Mouse (Mus musculus): ENCODE data around the gene Gkap1. TPM values are rescaled to one million over a fixed set of nuclear protein-coding genes. Genes with fewer than 3 reads are reported as not detected.
A peak's percentile ranks its signal among the peaks of the same experiment; 100 is the strongest.

The Gkap1 gene
- total RNA-seq, 2 experiments from 2014 or later = 27.5 to 31.9 TPM

GRCm38 (mm10) chr13:58289308-58289707 lies 13.8 kb upstream of the Gkap1 start:
- peak; percentile 49 for TF ChIP-seq CTCF (IDR thresholded peaks at IDR 0.05)
- DNase-seq = no peak
- Histone ChIP-seq H3K4me3 (no peak overlapping the region), H3K27ac (no peak overlapping the region)
- intact Hi-C loops (cut with DNase I) = loop anchor here (2.0 to 5.0 kb wide), 2 partner anchors 95 to 298 kb away; partner anchors contain the start of gene 2210016F16Rik

GRCm38 (mm10) chr13:58287822-58288221 lies 12.3 kb upstream of the Gkap1 start:
- TF ChIP-seq CTCF (IDR thresholded peaks at IDR 0.05) = peak; percentile 98
- intact Hi-C loops (cut with DNase I) = loop anchor here (1.0 to 5.0 kb wide), 3 partner anchors 97 to 299 kb away; partner anchors contain the start of gene 2210016F16Rik
- Histone ChIP-seq H3K27ac (no peak overlapping the region), H3K4me3 (no peak overlapping the region)
- DNase-seq = peak; percentile 89

GRCm38 (mm10) chr13:58283466-58283865 lies 8.0 kb upstream of the Gkap1 start:
- no peak for TF ChIP-seq CTCF (IDR thresholded peaks at IDR 0.05)
- intact Hi-C loops (cut with DNase I) = no loop called here
- Histone ChIP-seq H3K27ac (no peak overlapping the region), H3K4me3 (no peak overlapping the region)
- DNase-seq = no peak

GRCm38 (mm10) chr13:58281936-58282335 lies 6.4 kb upstream of the Gkap1 start:
- Histone ChIP-seq H3K27ac (no peak overlapping the region), H3K4me3 (no peak overlapping the region)
- intact Hi-C loops (cut with DNase I) = no loop called here
- DNase-seq = no peak
- TF ChIP-seq CTCF (IDR thresholded peaks at IDR 0.05) = no peak

- no peak for DNase-seq
- no peak for TF ChIP-seq CTCF (IDR thresholded peaks at IDR 0.05)
- Histone ChIP-seq H3K4me3 (no peak overlapping the region), H3K27ac (no peak overlapping the region)
- intact Hi-C loops (cut with DNase I) = no loop called here
Measured at GRCm38 (mm10) chr13:58280528-58280927, 5.0 kb upstream of the Gkap1 start.

GRCm38 (mm10) chr13:58276256-58276655 lies 757 bp upstream of the Gkap1 start:
- Histone ChIP-seq H3K4me3 (no peak overlapping the region), H3K27ac (no peak overlapping the region)
- DNase-seq = no peak
- no peak for TF ChIP-seq CTCF (IDR thresholded peaks at IDR 0.05)
- intact Hi-C loops (cut with DNase I) = loop anchor here (10.0 kb wide), 1 partner anchor 261 kb away; no protein-coding TSS in a partner anchor

GRCm38 (mm10) chr13:58275076-58275475 lies 423 bp downstream of the Gkap1 start:
- H3K27ac ChIP-seq = peak overlapping the region; percentile 81; the same call in 1 of the 2 replicates
- no peak for TF ChIP-seq CTCF (IDR thresholded peaks at IDR 0.05)

GRCm38 (mm10) chr13:58274259-58274991 lies 1.1 kb downstream of the Gkap1 start:
- intact Hi-C loops (cut with DNase I) = loop anchor here (10.0 kb wide), 1 partner anchor 260 kb away; no protein-coding TSS in a partner anchor
- H3K27ac ChIP-seq = peak overlapping the region; percentile 81
- DNase-seq = peak; percentile 84
- peak overlapping the region; percentile 81 for H3K4me3 ChIP-seq
- no peak for TF ChIP-seq CTCF (IDR thresholded peaks at IDR 0.05)

More at GRCm38 (mm10) chr13:58275076-58275475, 423 bp downstream of the Gkap1 start:
- H3K4me3 ChIP-seq = peak overlapping the region; percentile 81
- no peak for DNase-seq
- intact Hi-C loops (cut with DNase I) = loop anchor here (10.0 kb wide), 1 partner anchor 260 kb away; no protein-coding TSS in a partner anchor

- Histone ChIP-seq H3K27ac (peak overlapping the region; percentile 81), H3K4me3 (peak overlapping the region; percentile 81)
- DNase-seq = peak; percentile 48
- intact Hi-C loops (cut with DNase I) = loop anchor here (10.0 kb wide), 1 partner anchor 259 kb away; no protein-coding TSS in a partner anchor
- no peak for TF ChIP-seq CTCF (IDR thresholded peaks at IDR 0.05)
Measured at GRCm38 (mm10) chr13:58273411-58274258, 1.9 kb downstream of the Gkap1 start.

- no peak for TF ChIP-seq CTCF (IDR thresholded peaks at IDR 0.05)
- H3K4me3 ChIP-seq = no peak overlapping the region
- H3K27ac ChIP-seq = no peak overlapping the region
- no peak for DNase-seq
- intact Hi-C loops (cut with DNase I) = no loop called here
Measured at GRCm38 (mm10) chr13:58266864-58267263, 8.6 kb downstream of the Gkap1 start.

GRCm38 (mm10) chr13:58263546-58263945 lies 12.0 kb downstream of the Gkap1 start:
- intact Hi-C loops (cut with DNase I) = no loop called here
- H3K4me3 ChIP-seq = no peak overlapping the region
- H3K27ac ChIP-seq = no peak overlapping the region
- DNase-seq = no peak
- TF ChIP-seq CTCF (IDR thresholded peaks at IDR 0.05) = no peak

GRCm38 (mm10) chr13:58261674-58262073 lies 13.8 kb downstream of the Gkap1 start:
- Histone ChIP-seq H3K27ac (no peak overlapping the region), H3K4me3 (no peak overlapping the region)
- intact Hi-C loops (cut with DNase I) = no loop called here
- TF ChIP-seq CTCF (IDR thresholded peaks at IDR 0.05) = no peak
- no peak for DNase-seq

- DNase-seq = no peak
- Histone ChIP-seq H3K4me3 (no peak overlapping the region), H3K27ac (no peak overlapping the region)
- TF ChIP-seq CTCF (IDR thresholded peaks at IDR 0.05) = peak; percentile 55
- intact Hi-C loops (cut with DNase I) = no loop called here
Measured at GRCm38 (mm10) chr13:58253268-58253667, 22.2 kb downstream of the Gkap1 start.
